Mouse (Mus musculus): ENCODE data around the gene Steap2. TPM values are rescaled to one million over a fixed set of nuclear protein-coding genes. Genes with fewer than 3 reads are reported as not detected.

Steap2 gene
- polyA plus RNA-seq (2015; fragmentation: Nextera tagmentation; extraction: Ambion mirVana): 7.4 and 7.5 TPM in 2 replicates

GRCm38 (mm10) chr5:5693956-5694653, at the start of gene Steap2:
Gene Steap2 (minus strand): TSS chr5:5694578.
- H3K4me1 ChIP-seq: no peaks in the 10 kb centered on the region
- ATAC-seq (ENCODE audit: low FRiP score, low read depth): peak; percentile 93
- H3K4me3 ChIP-seq: peak within 1 kb of the TSS; percentile 76
- under 1% methylated on average over 46 of the region's 66 CpGs for WGBS
- no peaks in the 10 kb centered on the region for H3K27me3 ChIP-seq
- H3K4me2 ChIP-seq (replicated peaks): peak within 1 kb of the TSS; percentile 74
- H3K36me3 ChIP-seq: no peaks in the 10 kb centered on the region
- H3K9me3 ChIP-seq: no peaks in the 10 kb centered on the region
- peak within 1 kb of the TSS; percentile 89 for H3K9ac ChIP-seq
- H3K27ac ChIP-seq: peak within 1 kb of the TSS; percentile 70; the same call in 1 of the 2 replicates

GRCm38 (mm10) chr5:5734445-5734844, 40.1 kb upstream of the Steap2 start:
- WGBS: 93% methylated on average over 9 of the region's 9 CpGs
- H3K4me1 ChIP-seq: no peaks in the 10 kb centered on the region

GRCm38 (mm10) chr5:5732858-5733257, 38.5 kb upstream of the Steap2 start:
- 67% methylated on average over 2 of the region's 2 CpGs for WGBS
- no peak for ATAC-seq (ENCODE audit: low FRiP score, low read depth)

More at GRCm38 (mm10) chr5:5734445-5734844, 40.1 kb upstream of the Steap2 start:
- ATAC-seq (ENCODE audit: low FRiP score, low read depth): no peak
- Histone ChIP-seq H3K27me3 (no peaks in the 10 kb centered on the region), H3K9me3 (no peaks in the 10 kb centered on the region), H3K4me2 (replicated peaks) (no peak overlapping the region), H3K9ac (no peak overlapping the region), H3K36me3 (no peaks in the 10 kb centered on the region), H3K27ac (no peak overlapping the region), H3K4me3 (no peak overlapping the region)

GRCm38 (mm10) chr5:5732208-5732607, 37.8 kb upstream of the Steap2 start:
- Histone ChIP-seq H3K4me1 (no peaks in the 10 kb centered on the region), H3K4me3 (no peak overlapping the region), H3K27me3 (no peaks in the 10 kb centered on the region), H3K4me2 (replicated peaks) (no peak overlapping the region), H3K27ac (no peak overlapping the region), H3K9me3 (no peaks in the 10 kb centered on the region), H3K9ac (no peak overlapping the region), H3K36me3 (no peaks in the 10 kb centered on the region)
- ATAC-seq (ENCODE audit: low FRiP score, low read depth): no peak
- WGBS: 93% methylated on average over 3 of the region's 3 CpGs

More at GRCm38 (mm10) chr5:5732858-5733257, 38.5 kb upstream of the Steap2 start:
- no peaks in the 10 kb centered on the region for H3K27me3 ChIP-seq
- H3K9ac ChIP-seq: no peak overlapping the region
- H3K9me3 ChIP-seq: no peaks in the 10 kb centered on the region
- H3K36me3 ChIP-seq: no peaks in the 10 kb centered on the region
- H3K4me3 ChIP-seq: no peak overlapping the region
- H3K27ac ChIP-seq: no peak overlapping the region
- H3K4me1 ChIP-seq: no peaks in the 10 kb centered on the region
- H3K4me2 ChIP-seq (replicated peaks): no peak overlapping the region

- no peak overlapping the region for H3K4me3 ChIP-seq
- H3K36me3 ChIP-seq: no peaks in the 10 kb centered on the region
- H3K4me2 ChIP-seq (replicated peaks): no peak overlapping the region
- H3K9ac ChIP-seq: no peak overlapping the region
- no peaks in the 10 kb centered on the region for H3K4me1 ChIP-seq
- no peaks in the 10 kb centered on the region for H3K27me3 ChIP-seq
- 89% methylated on average over 4 of the region's 4 CpGs for WGBS
- H3K27ac ChIP-seq: no peak overlapping the region
- H3K9me3 ChIP-seq: no peaks in the 10 kb centered on the region
- ATAC-seq (ENCODE audit: low FRiP score, low read depth): no peak
Observed at GRCm38 (mm10) chr5:5729904-5730303, 35.5 kb upstream of the Steap2 start.

- H3K9me3 ChIP-seq: no peaks in the 10 kb centered on the region
- no peak overlapping the region for H3K4me3 ChIP-seq
- H3K27me3 ChIP-seq: no peaks in the 10 kb centered on the region
- H3K36me3 ChIP-seq: no peaks in the 10 kb centered on the region
- no peaks in the 10 kb centered on the region for H3K4me1 ChIP-seq
- H3K4me2 ChIP-seq (replicated peaks): no peak overlapping the region
- H3K27ac ChIP-seq: no peak overlapping the region
- ATAC-seq (ENCODE audit: low FRiP score, low read depth): no peak; the same call in 1 of the 2 replicates
- 52% methylated on average over 7 of the region's 7 CpGs for WGBS
- H3K9ac ChIP-seq: no peak overlapping the region
Observed at GRCm38 (mm10) chr5:5722217-5722616, 27.8 kb upstream of the Steap2 start.

GRCm38 (mm10) chr5:5711032-5711431, 16.7 kb upstream of the Steap2 start:
- Histone ChIP-seq H3K36me3 (no peaks in the 10 kb centered on the region), H3K4me3 (no peak overlapping the region), H3K27ac (no peak overlapping the region), H3K9ac (no peak overlapping the region), H3K4me2 (replicated peaks) (no peak overlapping the region), H3K27me3 (no peaks in the 10 kb centered on the region), H3K4me1 (peaks cover 10% of the 10 kb centered on the region; the same call in 1 of the 2 replicates), H3K9me3 (no peaks in the 10 kb centered on the region)
- 76% methylated on average over 4 of the region's 4 CpGs for WGBS
- no peak for ATAC-seq (ENCODE audit: low FRiP score, low read depth)

GRCm38 (mm10) chr5:5707341-5708278, 13.2 kb upstream of the Steap2 start:
- H3K27me3 ChIP-seq: no peaks in the 10 kb centered on the region
- ATAC-seq (ENCODE audit: low FRiP score, low read depth): no peak; the same call in 1 of the 2 replicates
- no peaks in the 10 kb centered on the region for H3K9me3 ChIP-seq
- peak overlapping the region; percentile 30 for H3K4me3 ChIP-seq
- peak overlapping the region; percentile 49 for H3K4me2 ChIP-seq (replicated peaks)
- no peak overlapping the region for H3K27ac ChIP-seq
- H3K36me3 ChIP-seq: no peaks in the 10 kb centered on the region
- 0 out of 2 replicates have a peak overlapping the region, but pooled peaks have one; percentile 21 for H3K9ac ChIP-seq
- WGBS: 35% methylated on average over 13 of the region's 13 CpGs
- peaks cover 10% of the 10 kb centered on the region; the same call in 1 of the 2 replicates for H3K4me1 ChIP-seq

- no peak overlapping the region for H3K9ac ChIP-seq
- no peak overlapping the region for H3K4me2 ChIP-seq (replicated peaks)
- H3K27me3 ChIP-seq: no peaks in the 10 kb centered on the region
- ATAC-seq (ENCODE audit: low FRiP score, low read depth): no peak
- no peaks in the 10 kb centered on the region for H3K9me3 ChIP-seq
- WGBS: 27% methylated on average over 2 of the region's 2 CpGs
- H3K4me1 ChIP-seq: peaks cover 10% of the 10 kb centered on the region; the same call in 1 of the 2 replicates
- H3K27ac ChIP-seq: no peak overlapping the region
- H3K36me3 ChIP-seq: no peaks in the 10 kb centered on the region
- no peak overlapping the region for H3K4me3 ChIP-seq
Observed at GRCm38 (mm10) chr5:5705019-5705418, 10.6 kb upstream of the Steap2 start.

GRCm38 (mm10) chr5:5700386-5700785, 6.0 kb upstream of the Steap2 start:
- Histone ChIP-seq H3K4me3 (no peak overlapping the region), H3K9me3 (no peaks in the 10 kb centered on the region), H3K9ac (no peak overlapping the region), H3K4me2 (replicated peaks) (no peak overlapping the region), H3K27me3 (no peaks in the 10 kb centered on the region), H3K36me3 (no peaks in the 10 kb centered on the region), H3K4me1 (no peaks in the 10 kb centered on the region), H3K27ac (no peak overlapping the region)
- WGBS: 83% methylated on average over 2 of the region's 2 CpGs
- ATAC-seq (ENCODE audit: low FRiP score, low read depth): no peak

GRCm38 (mm10) chr5:5698830-5699229, 4.5 kb upstream of the Steap2 start:
- no peaks in the 10 kb centered on the region for H3K4me1 ChIP-seq
- no peak overlapping the region for H3K4me3 ChIP-seq
- WGBS: 61% methylated on average over 3 of the region's 3 CpGs
- no peak overlapping the region for H3K4me2 ChIP-seq (replicated peaks)
- H3K9me3 ChIP-seq: no peaks in the 10 kb centered on the region
- H3K27me3 ChIP-seq: no peaks in the 10 kb centered on the region
- no peaks in the 10 kb centered on the region for H3K36me3 ChIP-seq
- no peak for ATAC-seq (ENCODE audit: low FRiP score, low read depth)
- no peak overlapping the region for H3K27ac ChIP-seq
- no peak overlapping the region for H3K9ac ChIP-seq

GRCm38 (mm10) chr5:5695401-5695942, 1.1 kb upstream of the Steap2 start:
- Histone ChIP-seq H3K4me1 (no peaks in the 10 kb centered on the region), H3K4me2 (replicated peaks) (no peak overlapping the region), H3K27me3 (no peaks in the 10 kb centered on the region), H3K9me3 (no peaks in the 10 kb centered on the region), H3K9ac (no peak overlapping the region), H3K27ac (no peak overlapping the region), H3K36me3 (no peaks in the 10 kb centered on the region), H3K4me3 (no peak overlapping the region)
- no peak for ATAC-seq (ENCODE audit: low FRiP score, low read depth)
- WGBS: 84% methylated on average over 5 of the region's 5 CpGs

Measured in limb, embryonic 13.5 days (tissue).